Mouse (Mus musculus) right cerebral cortex, adult 18-20 months (tissue): ENCODE results near the gene Iqcn.

Source experiments
- DNase-seq: peaks from one replicate; pipeline ENCODE4 v3.0.0; 2022; ENCODE audit warnings: mixed read lengths

Gene Iqcn

GRCm38 (mm10) chr8:70757523-70758307 lies 54.5 kb downstream of the Iqcn start:
- no peak for DNase-seq

DNA sequence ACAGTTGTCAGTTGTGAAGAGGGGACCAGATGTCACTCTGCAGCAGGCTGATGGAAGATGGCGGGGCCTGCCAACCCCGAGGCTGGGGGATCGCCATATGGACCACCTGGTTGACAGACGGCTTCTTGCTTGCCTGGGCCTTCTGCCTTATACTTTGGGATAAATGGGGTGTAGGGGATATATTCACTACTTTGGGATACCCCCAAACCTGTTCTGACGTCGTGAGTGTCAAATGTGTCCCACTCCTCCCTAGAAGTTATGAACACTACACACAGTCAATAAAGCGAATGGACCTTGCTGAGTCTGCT lies 55.0 kb downstream of the Iqcn start:
- no peak for DNase-seq

DNA sequence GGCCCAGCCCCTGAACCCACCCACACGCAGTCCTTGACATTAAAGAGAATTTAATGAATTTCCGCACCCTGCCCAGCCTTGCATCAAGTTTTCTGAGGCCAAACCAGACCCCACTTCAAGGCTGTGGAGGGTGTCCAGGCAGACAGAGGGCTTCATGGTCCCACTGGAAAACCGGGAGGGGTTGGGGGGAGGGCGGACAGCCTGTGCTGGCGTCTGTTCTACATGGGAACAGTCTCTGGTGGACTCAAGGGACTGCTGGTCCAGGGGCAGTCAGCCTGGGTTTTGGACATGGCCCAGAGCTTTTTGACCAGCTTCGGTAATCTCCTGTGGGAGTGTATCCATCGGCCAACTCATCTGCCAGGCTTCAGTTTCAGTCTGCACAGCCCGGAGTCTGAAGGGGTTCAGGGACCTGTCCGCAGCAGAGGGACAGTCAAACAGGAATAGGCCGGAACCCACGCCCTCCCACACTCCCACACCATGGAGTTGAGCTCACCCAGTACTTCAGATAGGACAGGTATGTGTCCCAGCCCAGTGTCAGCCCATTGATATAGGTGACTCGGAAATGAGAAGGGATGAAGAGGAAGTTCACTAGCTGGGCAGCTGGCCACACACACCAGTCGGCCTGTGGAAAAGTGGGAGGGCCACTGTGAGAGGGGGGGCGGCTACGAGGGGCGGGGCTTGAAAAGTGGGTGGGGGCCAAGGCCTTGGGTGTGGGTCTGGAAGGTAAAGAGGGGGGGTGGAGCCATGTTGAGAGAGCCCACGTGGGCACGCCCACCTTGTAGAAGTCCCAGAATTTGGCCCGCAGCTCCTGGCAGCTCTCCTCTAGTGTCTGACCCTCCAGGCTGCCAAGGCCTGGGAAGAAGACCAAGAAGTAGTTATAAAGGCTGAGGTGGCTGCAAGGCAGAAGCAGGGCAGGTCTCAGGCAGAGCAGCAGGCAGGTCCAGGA lies 55.6 kb downstream of the Iqcn start:
- no peak for DNase-seq

DNA sequence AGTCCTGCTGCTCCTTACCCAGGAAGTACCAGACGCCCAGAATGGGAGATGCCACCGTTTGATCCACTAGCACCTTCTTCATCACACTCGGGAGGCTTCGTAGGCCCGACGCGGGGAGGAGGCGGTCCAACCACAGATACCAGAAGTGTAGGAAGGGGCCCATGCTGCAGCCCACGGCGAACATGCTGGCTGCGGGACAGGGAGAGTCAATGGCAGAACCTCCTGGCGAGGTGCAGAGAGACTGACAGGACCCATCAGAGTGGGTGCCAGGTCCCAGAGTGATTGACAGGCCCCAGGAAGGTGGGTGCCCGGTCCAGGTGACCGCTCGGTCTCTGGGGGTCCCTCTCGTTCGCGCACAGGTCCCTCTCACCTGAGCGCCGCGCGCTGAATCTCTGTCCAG lies 57.1 kb downstream of the Iqcn start:
- DNase-seq: no peak

DNA sequence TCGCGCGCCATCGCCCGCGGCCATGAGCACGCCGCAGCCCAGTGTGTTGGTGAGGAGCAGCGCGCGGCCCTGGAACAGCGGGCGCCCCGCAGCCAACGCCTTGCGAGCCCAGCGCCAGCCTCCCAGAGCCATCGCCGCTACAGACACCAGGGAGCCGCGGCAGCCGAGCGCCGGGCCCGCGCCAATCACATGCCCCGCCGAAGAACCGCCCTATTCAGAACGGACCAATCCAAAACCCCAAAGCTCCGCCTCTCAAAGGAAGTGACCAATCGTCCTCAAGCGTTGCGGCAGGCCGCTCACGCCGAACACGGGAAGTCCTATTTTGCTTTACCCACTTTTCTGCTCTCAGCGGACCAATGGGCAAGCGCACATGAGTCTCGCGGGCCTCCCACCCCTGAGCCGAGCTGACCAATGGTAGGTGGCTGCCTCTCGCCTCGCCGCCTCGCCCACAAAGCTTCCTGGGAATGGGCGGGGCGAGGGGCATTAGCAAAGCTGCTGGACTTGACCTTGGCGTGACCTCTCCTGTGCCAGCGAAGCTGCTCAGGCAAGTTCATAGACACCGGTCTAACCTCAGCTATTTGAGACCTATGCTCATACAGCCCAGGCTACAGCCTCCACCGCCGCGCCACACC lies 57.6 kb downstream of the Iqcn start, which contains the start of gene Mpv17l2:
Gene Mpv17l2 (minus strand): TSS at position 172 of the 632 bp plus-strand sequence.
- peak; percentile 99 for DNase-seq

GRCm38 (mm10) chr8:70762118-70762517 lies 58.9 kb downstream of the Iqcn start:
- DNase-seq: no peak

DNA sequence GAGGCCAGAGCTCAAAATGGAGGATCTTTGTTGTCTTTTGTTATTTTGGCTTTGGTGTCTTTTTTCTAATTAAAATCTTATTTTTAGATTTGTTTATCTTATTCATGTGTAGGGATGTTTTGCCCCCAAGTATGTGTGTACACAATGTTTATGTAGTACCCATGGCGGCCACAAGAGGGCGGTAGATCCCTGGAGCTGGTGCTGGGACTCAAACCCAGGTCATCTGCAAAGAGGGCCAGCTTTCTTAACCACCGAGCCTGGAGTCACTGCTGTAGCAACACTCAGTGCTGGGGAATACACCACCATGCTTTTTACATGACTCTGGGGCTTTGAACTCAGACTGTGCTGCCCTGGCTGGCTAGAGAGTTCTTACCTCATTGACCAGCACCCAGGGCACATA lies 60.1 kb downstream of the Iqcn start:
- DNase-seq: no peak

DNA sequence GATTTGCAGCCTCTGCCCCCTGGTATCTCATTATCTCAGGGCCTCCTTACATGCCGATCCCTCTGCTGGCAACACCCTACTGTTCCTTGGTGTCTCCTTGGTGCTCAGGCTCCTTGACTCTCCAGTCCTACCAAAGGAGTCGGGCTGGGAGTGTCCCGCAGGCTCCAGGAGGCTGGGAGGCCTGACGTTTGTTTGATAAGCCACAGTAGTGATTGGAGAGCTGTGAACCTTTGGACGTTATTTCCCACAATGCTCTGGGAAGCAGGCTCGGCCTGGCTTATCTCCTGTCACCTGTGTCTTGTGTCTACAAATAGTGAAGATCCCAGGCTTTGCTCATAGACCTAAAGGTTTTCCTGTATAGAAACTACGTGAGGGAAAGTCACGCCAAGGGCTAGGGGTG lies 60.8 kb downstream of the Iqcn start:
- no peak for DNase-seq

DNA sequence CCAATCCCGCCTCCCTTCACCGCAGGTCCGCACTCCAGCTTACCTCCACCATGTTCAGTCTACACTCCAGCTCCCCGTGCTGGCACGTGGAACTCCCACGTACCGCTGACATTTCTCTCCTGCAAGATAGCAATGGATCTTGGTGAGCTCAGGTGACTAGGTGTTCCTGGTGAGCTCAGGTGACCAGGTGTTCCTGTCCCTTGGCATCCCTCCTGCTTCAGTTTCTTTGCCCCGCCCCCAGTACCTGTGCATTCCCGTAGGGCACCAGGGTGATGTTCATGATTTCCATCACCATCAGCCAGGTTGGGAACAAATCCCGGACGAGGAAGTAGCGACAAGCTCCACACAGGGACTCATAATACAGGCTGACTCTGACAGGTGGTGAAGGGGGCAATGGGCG lies 61.4 kb downstream of the Iqcn start:
- DNase-seq: no peak

GRCm38 (mm10) chr8:70765329-70765728 lies 62.1 kb downstream of the Iqcn start:
- DNase-seq: no peak

DNA sequence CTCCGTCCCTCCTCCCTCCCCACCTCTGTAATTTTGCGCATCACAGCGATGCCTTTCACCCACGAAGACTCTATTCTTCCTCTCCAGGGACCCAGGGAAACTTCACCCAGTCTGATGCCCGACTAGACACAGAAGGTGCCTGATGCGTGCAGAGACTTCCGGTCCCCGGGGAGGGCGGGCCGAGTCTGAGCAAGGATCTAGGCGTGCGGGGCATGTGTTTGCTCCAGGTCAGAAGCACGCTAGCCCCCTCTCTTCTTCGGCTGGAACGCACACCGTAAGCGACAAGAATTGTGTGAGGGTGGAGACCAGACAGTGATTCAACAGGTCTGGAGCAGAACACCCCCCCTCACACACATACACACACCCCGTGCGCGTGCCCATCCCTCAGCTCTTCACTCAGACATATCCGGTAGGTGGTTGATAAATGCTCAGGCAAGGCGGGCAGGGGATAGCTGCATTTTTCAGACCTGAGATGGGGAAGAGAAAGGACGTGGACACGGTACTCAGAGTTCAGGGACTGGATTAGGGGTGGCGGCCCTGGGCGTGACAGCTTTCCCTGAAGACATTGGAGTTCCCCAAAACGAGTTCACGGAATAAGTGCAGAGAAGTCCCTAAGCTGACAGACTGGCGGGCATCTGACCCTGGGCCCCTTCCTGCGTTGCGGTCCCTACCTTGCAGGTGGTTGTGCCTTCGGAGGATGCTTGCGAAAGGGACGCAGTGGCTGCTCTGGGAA lies 62.7 kb downstream of the Iqcn start:
- DNase-seq: no peak

- DNase-seq: no peak
Observed at GRCm38 (mm10) chr8:70766571-70767440, 63.5 kb downstream of the Iqcn start.
